ENCODE assay signal across 9 mouse cellular contexts in genomic region chr2:94333841-94334741, GRCm38 (mm10).
DNase-seq lines count a peak whose midpoint lies in the region; TF ChIP-seq lines count a peak whose summit lies in the region.
"Had no signal": no experiment of that assay in that cellular context is flagged by ENCODE, and none has a peak within 500 bp of the region (broad histone marks: within the 10 kb centered on the region; RNA-seq: fewer than 3 reads in every experiment).

No protein-coding gene starts in this region.

- peak; percentile 60 for DNase-seq in gastrocnemius, adult 2 months
- DNase-seq in gastrocnemius, postnatal 4 days (ENCODE audit: low spot score in 2 of 2): no peak
- peak; percentile 17 for DNase-seq in adipocyte (ENCODE audit: low spot score)
- DNase-seq in cerebellum, postnatal 10 days: peak; percentile 64 to 76
- DNase-seq in heart, postnatal 10 days: peak; percentile 46 to 50
- DNase-seq in spleen, postnatal 14 days (ENCODE audit: low spot score in 2 of 2): no peak
- DNase-seq in left cerebral cortex, postnatal 36 days (ENCODE audit: low spot score in 2 of 2): no peak
- DNase-seq in MN1 (ENCODE audit: low spot score): no peak
- DNase-seq: right cerebral cortex, adult 18-20 months had no signal

- peak overlapping the region; percentile 26; the same call in 1 of the 2 replicates for H3K4me3 ChIP-seq in gastrocnemius, adult 2 months

- intact Hi-C loops in gastrocnemius, adult 2 months (cut with DNase I): no loop called here
- intact Hi-C loops in heart, postnatal 10 days (cut with DNase I): no loop called here
- intact Hi-C loops in left cerebral cortex, postnatal 36 days (cut with DNase I): no loop called here

- TF ChIP-seq CTCF in gastrocnemius, adult 2 months (IDR thresholded peaks at IDR 0.05): no peak

- peak overlapping the region; percentile 75 for H3K27ac ChIP-seq in gastrocnemius, adult 2 months

Comparison
In these comparisons a context has a peak if more than half of its experiments do, and no peak if none do; other contexts are left out.
1. DNase-seq: peak in gastrocnemius, adult 2 months (single experiment), adipocyte (single experiment), cerebellum, postnatal 10 days (2 of 2) and heart, postnatal 10 days (2 of 2); none in gastrocnemius, postnatal 4 days (0 of 2), spleen, postnatal 14 days (0 of 2), left cerebral cortex, postnatal 36 days (0 of 2) and MN1 (single experiment).